Mouse (Mus musculus) myocyte (in vitro differentiated cells): Measurements from ENCODE around the gene Arvcf. TPM values are rescaled to one million over a fixed set of nuclear protein-coding genes. Genes with fewer than 3 reads are reported as not detected.

ENCODE experiments used
- H3K27me3 ChIP-seq: one replicate; pipeline ENCODE4 v1.6.1; 2011; ENCODE audit not compliant: control insufficient read depth, insufficient read depth, insufficient read length
- H3K36me3 ChIP-seq: one replicate; pipeline ENCODE4 v1.6.1; 2011; ENCODE audit not compliant: control insufficient read depth, insufficient read depth
- H3K4me2 ChIP-seq: one replicate; pipeline ENCODE4 v1.6.1; 2011; ENCODE audit warnings: low read depth, control low read depth
- H3K4me3 ChIP-seq: one replicate; pipeline ENCODE4 v1.5.1; 2011; ENCODE audit warnings: mild to moderate bottlenecking, control low read depth, moderate library complexity
- H3K79me2 ChIP-seq: one replicate; pipeline ENCODE4 v1.6.1; 2011; ENCODE audit not compliant: control insufficient read depth, insufficient read depth
- H3ac ChIP-seq: one replicate; pipeline ENCODE4 v1.6.1; 2011; ENCODE audit not compliant: control insufficient read depth, insufficient read length
- CEBPB ChIP-seq: IDR thresholded peaks from 2 replicates; pipeline ENCODE4 v1.6.1; 2011; ENCODE audit warnings: mild to moderate bottlenecking, moderate library complexity; ENCODE audit not compliant: poor library complexity, insufficient read depth, severe bottlenecking
- E2F4 ChIP-seq: IDR thresholded peaks from one replicate; pipeline ENCODE4 v1.6.1; 2011; ENCODE audit warnings: mild to moderate bottlenecking, control low read depth, moderate library complexity; ENCODE audit not compliant: insufficient read depth
- MAX ChIP-seq: IDR thresholded peaks from one replicate; pipeline ENCODE4 v1.6.1; 2011; ENCODE audit warnings: low read depth, mild to moderate bottlenecking, control low read depth
- MYOD1 ChIP-seq, 3 experiments: IDR thresholded peaks; one replicate each; pipeline ENCODE4 v1.6.1; 2011; ENCODE audit warnings: control low read depth in 2 of 3, low read depth in 2 of 3, mild to moderate bottlenecking in 2 of 3, moderate library complexity in 1 of 3; ENCODE audit not compliant: insufficient read length in 2 of 3, control insufficient read depth in 1 of 3
- MYOG ChIP-seq, 3 experiments: IDR thresholded peaks; one replicate each; pipeline ENCODE4 v1.6.1; 2011; ENCODE audit warnings: control low read depth in 2 of 3, low read depth in 2 of 3, mild to moderate bottlenecking in 2 of 3; ENCODE audit not compliant: insufficient read length in 2 of 3, control insufficient read depth in 1 of 3, insufficient read depth in 1 of 3
- POLR2A ChIP-seq: IDR thresholded peaks from one replicate; pipeline ENCODE4 v1.6.1; 2011; ENCODE audit warnings: low read depth, mild to moderate bottlenecking, control low read depth, moderate library complexity; ENCODE audit not compliant: insufficient read length
- POLR2AphosphoS2 ChIP-seq: IDR thresholded peaks from one replicate; pipeline ENCODE4 v1.6.1; 2011; ENCODE audit warnings: low read depth, control low read depth; ENCODE audit not compliant: insufficient read length
- REST ChIP-seq: IDR thresholded peaks from one replicate; pipeline ENCODE4 v1.6.1; 2011; ENCODE audit warnings: mild to moderate bottlenecking, control low read depth, moderate library complexity; ENCODE audit not compliant: insufficient read depth, insufficient read length
- SRF ChIP-seq: IDR thresholded peaks from one replicate; pipeline ENCODE4 v1.6.1; 2011; ENCODE audit warnings: low read depth; ENCODE audit not compliant: control insufficient read depth, insufficient read length
- TCF12 ChIP-seq: IDR thresholded peaks from one replicate; pipeline ENCODE4 v1.6.1; 2011; ENCODE audit warnings: mild to moderate bottlenecking, control low read depth; ENCODE audit not compliant: poor library complexity, insufficient read depth, severe bottlenecking
- TCF3 ChIP-seq: IDR thresholded peaks from one replicate; pipeline ENCODE4 v1.6.1; 2011; ENCODE audit warnings: low read depth, control low read depth; ENCODE audit not compliant: insufficient read length
- USF1 ChIP-seq: IDR thresholded peaks from one replicate; pipeline ENCODE4 v1.6.1; 2011; ENCODE audit warnings: low read depth, mild to moderate bottlenecking, control low read depth, moderate library complexity
- polyA plus RNA-seq: library from polyadenylated mRNA; unstranded; fragments of >200 nt; fragmentation: generic; extraction: Trizol; gene quantifications from one replicate; pipeline ENCODE4 v1.2.1, GENCODE M21; 2012; ENCODE audit warnings: missing spikeins

Gene Arvcf
- polyA plus RNA-seq, 1 experiment: 7.6 TPM

DNA sequence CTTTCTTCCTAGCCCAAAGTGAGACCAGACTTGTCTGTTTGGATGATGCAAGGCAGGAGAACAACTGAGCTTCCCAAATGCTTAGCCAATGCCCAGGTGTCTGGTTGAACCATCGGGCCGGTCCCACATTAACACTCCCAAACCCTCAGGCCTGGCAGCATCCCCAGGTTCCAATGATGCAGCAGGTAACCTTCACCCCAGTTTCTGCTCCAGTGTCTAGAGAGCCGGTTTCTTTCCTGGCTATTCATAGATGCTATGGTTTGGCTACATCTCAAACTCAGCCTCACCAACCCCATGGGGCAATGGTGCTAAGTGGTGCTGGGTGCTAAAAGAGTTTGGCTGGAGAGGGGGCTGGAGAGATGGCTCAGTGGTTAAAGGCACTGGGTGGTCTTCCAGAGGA is 12.0 kb upstream of the Arvcf start:
- no peaks in the 10 kb centered on the region for H3K79me2 ChIP-seq
- no peak overlapping the region for H3ac ChIP-seq
- no peaks in the 10 kb centered on the region for H3K27me3 ChIP-seq
- H3K4me3 ChIP-seq: no peak overlapping the region
- H3K4me2 ChIP-seq: no peak overlapping the region
- H3K36me3 ChIP-seq: no peaks in the 10 kb centered on the region
- TF ChIP-seq MAX: no peak
- TF ChIP-seq SRF: no peak
- TF ChIP-seq MYOD1 (IDR thresholded peaks at IDR 0.05; ENCODE audit: control insufficient read depth in 1 of 3, insufficient read length in 2 of 3, low read depth in 2 of 3): no peak
- no peak for TF ChIP-seq E2F4
- TF ChIP-seq CEBPB: no peak
- no peak for TF ChIP-seq TCF12
- TF ChIP-seq TCF3: no peak
- no peak for TF ChIP-seq REST
- no peak for TF ChIP-seq POLR2AphosphoS2
- no peak for TF ChIP-seq USF1
- no peak for TF ChIP-seq MYOG (IDR thresholded peaks at IDR 0.05; ENCODE audit: control insufficient read depth in 1 of 3, insufficient read depth in 1 of 3, insufficient read length in 2 of 3, low read depth in 2 of 3)
- no peak for TF ChIP-seq POLR2A

DNA sequence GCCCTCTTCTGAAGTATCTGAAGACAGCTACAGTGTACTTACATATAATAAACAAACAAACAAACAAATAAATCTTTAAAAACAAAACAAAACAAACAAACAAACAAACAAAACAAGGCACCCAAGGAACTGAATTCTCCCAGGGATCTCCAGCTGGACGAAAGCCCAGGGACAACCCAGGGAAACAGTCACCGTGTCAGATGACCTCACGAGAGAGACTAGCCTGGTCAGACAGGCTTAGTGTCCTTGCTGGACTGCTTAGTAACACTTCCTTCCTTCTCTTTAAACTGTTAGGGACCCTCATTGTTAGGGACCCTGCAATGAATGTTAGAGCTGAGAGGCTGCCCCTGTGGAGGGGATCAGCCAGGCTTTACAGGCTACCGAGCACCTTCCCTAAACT is 10.7 kb upstream of the Arvcf start:
- H3K4me3 ChIP-seq: no peak overlapping the region
- no peak overlapping the region for H3ac ChIP-seq
- no peak for TF ChIP-seq MYOD1 (IDR thresholded peaks at IDR 0.05; ENCODE audit: control insufficient read depth in 1 of 3, insufficient read length in 2 of 3, low read depth in 2 of 3)
- no peak for TF ChIP-seq MYOG (IDR thresholded peaks at IDR 0.05; ENCODE audit: control insufficient read depth in 1 of 3, insufficient read depth in 1 of 3, insufficient read length in 2 of 3, low read depth in 2 of 3)
- TF ChIP-seq E2F4: no peak
- TF ChIP-seq CEBPB: no peak
- H3K27me3 ChIP-seq: no peaks in the 10 kb centered on the region
- no peaks in the 10 kb centered on the region for H3K36me3 ChIP-seq
- no peak overlapping the region for H3K4me2 ChIP-seq
- peaks cover 4% of the 10 kb centered on the region for H3K79me2 ChIP-seq

DNA sequence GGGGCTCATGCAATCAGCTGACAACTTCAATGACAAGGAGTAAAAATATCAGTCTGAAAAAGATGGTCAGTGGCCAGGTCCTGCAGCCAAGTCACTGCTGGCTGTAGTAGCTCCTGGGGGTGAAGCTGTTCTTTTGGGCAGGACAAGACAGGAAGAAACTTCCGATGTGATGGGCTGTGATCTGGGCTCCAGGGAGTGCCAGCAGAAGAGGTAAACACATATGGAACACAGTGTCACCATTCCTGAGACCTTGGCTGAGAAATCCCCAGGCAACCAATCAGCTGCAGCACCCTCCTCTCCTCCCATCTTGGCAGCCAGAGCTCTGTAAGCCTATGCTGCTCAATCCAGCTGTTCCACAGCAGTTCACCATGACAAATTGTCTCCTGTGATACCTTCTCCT is 8.1 kb upstream of the Arvcf start:
- no peak overlapping the region for H3ac ChIP-seq
- no peak overlapping the region for H3K4me3 ChIP-seq
- no peak overlapping the region for H3K4me2 ChIP-seq
- no peak for TF ChIP-seq TCF3
- TF ChIP-seq TCF12: no peak
- no peak for TF ChIP-seq POLR2A
- no peak for TF ChIP-seq MYOD1 (IDR thresholded peaks at IDR 0.05; ENCODE audit: control insufficient read depth in 1 of 3, insufficient read length in 2 of 3, low read depth in 2 of 3)
- no peak for TF ChIP-seq CEBPB
- TF ChIP-seq SRF: no peak
- TF ChIP-seq MYOG (IDR thresholded peaks at IDR 0.05; ENCODE audit: control insufficient read depth in 1 of 3, insufficient read depth in 1 of 3, insufficient read length in 2 of 3, low read depth in 2 of 3): no peak
- TF ChIP-seq MAX: no peak
- no peak for TF ChIP-seq E2F4
- TF ChIP-seq USF1: no peak
- no peak for TF ChIP-seq REST
- TF ChIP-seq POLR2AphosphoS2: no peak
- H3K79me2 ChIP-seq: peaks cover 4% of the 10 kb centered on the region
- H3K36me3 ChIP-seq: no peaks in the 10 kb centered on the region
- no peaks in the 10 kb centered on the region for H3K27me3 ChIP-seq

DNA sequence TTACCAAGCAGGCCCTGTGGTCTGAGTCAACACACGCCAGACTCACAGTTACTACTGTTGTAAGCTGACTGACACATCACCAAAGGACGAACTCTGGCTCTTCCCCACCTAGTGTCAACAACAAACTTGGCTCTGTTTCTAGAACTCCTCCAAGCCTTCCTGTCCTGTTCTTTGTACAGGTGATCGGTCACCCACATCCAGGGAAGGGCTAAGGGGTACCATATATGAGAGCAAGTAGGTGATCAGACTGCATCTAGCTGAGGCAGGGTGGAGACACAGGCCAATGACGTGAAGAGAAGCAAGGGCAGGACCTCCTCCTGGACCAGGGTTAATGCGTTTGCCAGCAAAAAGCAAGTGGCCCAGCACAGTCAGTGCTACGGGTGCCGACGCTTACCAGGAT is 6.4 kb upstream of the Arvcf start:
- TF ChIP-seq REST (no peak), TCF12 (no peak), MYOG (IDR thresholded peaks at IDR 0.05; ENCODE audit: control insufficient read depth in 1 of 3, insufficient read depth in 1 of 3, insufficient read length in 2 of 3, low read depth in 2 of 3) (no peak), USF1 (no peak), POLR2A (no peak), TCF3 (no peak), MAX (no peak), E2F4 (no peak), SRF (no peak), MYOD1 (IDR thresholded peaks at IDR 0.05; ENCODE audit: control insufficient read depth in 1 of 3, insufficient read length in 2 of 3, low read depth in 2 of 3) (no peak), POLR2AphosphoS2 (no peak), CEBPB (no peak)
- no peaks in the 10 kb centered on the region for H3K27me3 ChIP-seq
- H3K4me3 ChIP-seq: no peak overlapping the region
- H3ac ChIP-seq: no peak overlapping the region
- H3K79me2 ChIP-seq: peaks cover 4% of the 10 kb centered on the region
- H3K4me2 ChIP-seq: no peak overlapping the region
- H3K36me3 ChIP-seq: no peaks in the 10 kb centered on the region

DNA sequence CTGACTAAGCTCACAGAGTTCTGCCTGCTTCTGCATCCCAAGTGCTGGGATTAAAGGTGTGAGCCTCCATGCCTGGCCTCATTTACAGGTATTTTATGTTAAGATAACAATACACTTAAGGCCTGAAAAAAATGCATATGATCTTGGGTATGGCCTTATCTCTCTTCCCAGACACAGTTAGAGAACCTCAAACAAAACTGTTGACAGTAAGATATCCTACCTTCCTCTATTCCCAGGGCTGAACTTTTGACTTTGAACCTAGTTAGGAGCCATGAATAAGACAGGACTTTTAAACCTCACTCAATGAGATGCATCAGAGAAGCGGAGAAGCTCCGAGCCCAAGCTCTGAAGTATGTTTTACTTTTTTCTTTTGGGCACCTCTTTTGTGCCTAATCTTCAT is 5.9 kb upstream of the Arvcf start:
- no peak overlapping the region for H3ac ChIP-seq
- no peaks in the 10 kb centered on the region for H3K36me3 ChIP-seq
- H3K4me2 ChIP-seq: no peak overlapping the region
- H3K4me3 ChIP-seq: no peak overlapping the region
- peaks cover 4% of the 10 kb centered on the region for H3K79me2 ChIP-seq
- H3K27me3 ChIP-seq: no peaks in the 10 kb centered on the region
- no peak for TF ChIP-seq POLR2A
